Mouse (Mus musculus): ENCODE data around the gene Mrpl46. TPM values are rescaled to one million over a fixed set of nuclear protein-coding genes. Genes with fewer than 3 reads are reported as not detected.

The Mrpl46 gene
- polyA plus RNA-seq, 1 experiment: 15.1 TPM

DNA sequence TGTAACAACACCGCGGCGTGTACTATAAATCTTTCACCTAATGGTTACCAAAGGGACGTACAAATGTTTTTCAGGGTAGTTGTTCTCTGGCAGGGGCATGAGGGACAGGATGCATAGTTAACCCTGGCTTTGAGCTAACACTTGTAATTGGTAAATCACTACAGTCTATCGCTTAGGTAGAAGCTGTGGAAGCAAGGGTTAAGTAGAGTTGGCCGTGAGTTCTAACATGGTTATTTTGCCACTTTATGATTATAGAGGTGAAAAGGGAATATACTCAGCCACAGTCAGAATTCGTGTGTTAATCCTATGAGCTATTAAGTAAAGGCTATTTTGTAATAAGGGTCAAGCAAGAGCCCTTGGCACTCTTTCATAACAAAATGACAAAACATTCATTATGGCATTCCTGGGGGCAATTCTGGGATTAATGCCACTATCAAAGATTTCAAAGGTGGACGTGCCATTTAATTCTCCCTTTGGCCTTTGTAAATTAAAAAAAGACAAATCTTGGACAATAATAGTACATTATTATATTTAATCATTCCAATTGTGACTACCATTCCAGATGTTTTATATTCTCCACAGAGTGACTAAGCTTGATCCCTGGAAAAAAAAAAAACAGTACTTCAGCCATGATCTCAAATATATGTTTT lies 43.9 kb downstream of the Mrpl46 start:
- DNase-seq: no peak
- TF ChIP-seq CTCF (IDR thresholded peaks at IDR 0.05; ENCODE audit: insufficient read depth, low read length) (no peak), POLR2A (IDR thresholded peaks at IDR 0.05; ENCODE audit: borderline replicate concordance, extremely low read depth, low read depth, low read length) (no peak)
- no peak overlapping the region for H3K4me3 ChIP-seq (replicated peaks; ENCODE audit: extremely low read depth, low read depth, low read length)
- WGBS: 67% methylated on average over 8 of the region's 8 CpGs
- H3K4me1 ChIP-seq (ENCODE audit: control insufficient read depth, insufficient read depth, low read length): no peaks in the 10 kb centered on the region; the same call in 1 of the 2 replicates

DNA sequence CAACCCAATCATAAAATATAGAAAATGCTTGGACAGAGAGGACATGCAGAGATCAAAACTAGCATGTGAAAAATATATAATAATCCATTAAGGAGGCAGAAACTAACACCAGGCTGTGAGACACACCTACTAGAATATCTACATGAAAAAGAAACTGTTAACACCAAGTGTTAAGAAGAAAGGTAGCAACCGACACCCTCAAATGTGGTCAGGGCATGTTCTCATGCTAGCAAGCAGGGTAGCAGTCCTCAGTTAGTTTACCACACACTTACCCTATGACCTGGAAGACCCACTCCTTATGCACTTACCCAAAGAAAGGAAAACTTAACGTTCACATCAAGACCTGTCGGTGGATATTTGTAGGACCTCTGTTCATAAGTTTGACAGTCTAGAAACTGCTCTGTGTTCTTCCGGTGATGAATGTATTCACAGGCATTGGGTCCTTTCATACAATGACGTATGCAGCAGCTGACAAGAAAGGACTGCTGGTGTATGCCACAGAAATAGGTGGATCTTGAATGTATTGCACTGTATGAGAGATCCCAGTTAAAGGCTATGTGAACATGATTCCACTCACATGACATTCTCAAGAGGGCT lies 45.6 kb downstream of the Mrpl46 start, which contains the start of gene Ntrk3:
TSS of gene Ntrk3 (minus strand) at position 399 of the 597 bp plus-strand sequence.
- TF ChIP-seq CTCF (IDR thresholded peaks at IDR 0.05; ENCODE audit: insufficient read depth, low read length) (no peak), POLR2A (IDR thresholded peaks at IDR 0.05; ENCODE audit: borderline replicate concordance, extremely low read depth, low read depth, low read length) (no peak)
- 67% methylated on average over 5 of the region's 5 CpGs for WGBS
- DNase-seq: no peak
- H3K4me1 ChIP-seq (ENCODE audit: control insufficient read depth, insufficient read depth, low read length): no peaks in the 10 kb centered on the region
- no peak within 1 kb of the TSS for H3K4me3 ChIP-seq (replicated peaks; ENCODE audit: extremely low read depth, low read depth, low read length)

DNA sequence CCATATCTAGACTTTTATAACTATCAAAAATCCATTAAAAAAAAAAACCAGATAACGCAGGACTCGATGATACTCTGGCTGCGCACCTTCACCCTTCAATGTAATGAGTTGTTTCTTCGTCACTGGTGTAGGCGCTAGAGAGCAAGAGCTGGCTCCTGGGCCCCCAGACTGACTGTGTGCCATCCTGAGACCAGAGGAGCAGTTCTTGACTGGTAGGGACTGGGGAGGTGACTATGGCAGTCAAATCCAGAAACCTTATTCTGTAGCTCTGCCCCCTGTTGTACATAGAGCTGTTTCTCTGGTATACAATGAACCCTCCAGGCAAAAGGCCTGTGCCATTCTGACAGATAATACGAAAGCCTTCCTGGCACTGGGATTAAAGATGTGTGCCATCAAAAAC lies 46.1 kb downstream of the Mrpl46 start:
- no peak for DNase-seq
- WGBS: 88% methylated on average over 6 of the region's 6 CpGs
- TF ChIP-seq CTCF (IDR thresholded peaks at IDR 0.05; ENCODE audit: insufficient read depth, low read length): no peak
- TF ChIP-seq POLR2A (IDR thresholded peaks at IDR 0.05; ENCODE audit: borderline replicate concordance, extremely low read depth, low read depth, low read length): no peak
- H3K4me3 ChIP-seq (replicated peaks; ENCODE audit: extremely low read depth, low read depth, low read length): no peak overlapping the region
- H3K4me1 ChIP-seq (ENCODE audit: control insufficient read depth, insufficient read depth, low read length): no peaks in the 10 kb centered on the region

DNA sequence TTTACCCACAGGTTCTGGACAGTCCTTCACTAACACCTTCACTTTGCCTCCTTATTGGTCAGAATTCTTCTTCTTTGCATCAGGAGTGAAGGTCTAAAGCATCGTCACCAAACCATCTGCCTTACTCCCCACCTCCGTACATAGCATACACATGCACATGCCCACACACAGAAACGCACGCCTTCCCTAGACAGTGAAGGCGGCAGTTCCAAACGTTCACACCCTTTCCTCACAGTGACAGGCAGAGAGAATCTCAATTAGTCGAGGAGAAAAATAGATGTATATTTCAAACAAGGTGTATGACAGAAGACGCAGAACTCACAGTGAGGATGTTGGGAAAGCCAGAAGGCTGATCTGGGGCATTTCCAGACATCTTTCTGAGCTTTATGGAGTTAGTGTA lies 51.9 kb downstream of the Mrpl46 start:
- no peak for TF ChIP-seq POLR2A (IDR thresholded peaks at IDR 0.05; ENCODE audit: borderline replicate concordance, extremely low read depth, low read depth, low read length)
- TF ChIP-seq CTCF (IDR thresholded peaks at IDR 0.05; ENCODE audit: insufficient read depth, low read length): no peak
- 76% methylated on average over 8 of the region's 8 CpGs for WGBS
- H3K4me1 ChIP-seq (ENCODE audit: control insufficient read depth, insufficient read depth, low read length): no peaks in the 10 kb centered on the region
- DNase-seq: no peak
- H3K4me3 ChIP-seq (replicated peaks; ENCODE audit: extremely low read depth, low read depth, low read length): no peak overlapping the region

Other genes with a start within 250 kb of the Mrpl46 start
- gene Ntrk3, start 45.5 kb downstream of the Mrpl46 start, polyA plus RNA-seq (2012; rRNA removed): 4.7 and 6.1 TPM in 2 replicates
- 27.9 and 28.5 TPM in 2 replicates for gene Mrps11, start 412 bp downstream of the Mrpl46 start, polyA plus RNA-seq (2012; rRNA removed)
- 10.2 and 11.0 TPM in 2 replicates for gene Det1, start 63.7 kb upstream of the Mrpl46 start, polyA plus RNA-seq (2012; rRNA removed)
- 17.1 and 17.7 TPM in 2 replicates for gene Aen, start 112.3 kb upstream of the Mrpl46 start, polyA plus RNA-seq (2012; rRNA removed)
- 75.3 and 97.7 TPM in 2 replicates for gene Isg20, start 129.9 kb upstream of the Mrpl46 start, polyA plus RNA-seq (2012; rRNA removed)

Measured in lung, adult 2 months (tissue).